Mouse (Mus musculus) G1E (cell line): ENCODE results near the gene Ech1.

Source experiments
- CTCF ChIP-seq: IDR thresholded peaks from 2 replicates; pipeline ENCODE4 v1.5.1; 2012; ENCODE audit warnings: low read depth, low read length, inconsistent platforms, mixed read lengths
- GATA1 ChIP-seq: IDR thresholded peaks from 2 replicates; pipeline ENCODE4 v1.6.1; 2012; ENCODE audit warnings: borderline replicate concordance, low read length, inconsistent platforms, mixed read lengths

GRCm38 (mm10) chr7:28850642-28851041 lies 25.6 kb downstream of the Ech1 start:
- TF ChIP-seq CTCF: no peak
- no peak for TF ChIP-seq GATA1
